Mouse (Mus musculus): ENCODE measurements at regions not wholly inside any gene's neighbourhood (a gene's known extent, or its start where the extent isn't known, plus 50 kb on each side); places are given as distances from the start of the nearest gene placed in this dataset.
"Not testable (repeated sequence)": the region's sequence is repeated elsewhere in the genome, so short reads cannot be mapped to it uniquely, and the experiment has no call there.

DNA sequence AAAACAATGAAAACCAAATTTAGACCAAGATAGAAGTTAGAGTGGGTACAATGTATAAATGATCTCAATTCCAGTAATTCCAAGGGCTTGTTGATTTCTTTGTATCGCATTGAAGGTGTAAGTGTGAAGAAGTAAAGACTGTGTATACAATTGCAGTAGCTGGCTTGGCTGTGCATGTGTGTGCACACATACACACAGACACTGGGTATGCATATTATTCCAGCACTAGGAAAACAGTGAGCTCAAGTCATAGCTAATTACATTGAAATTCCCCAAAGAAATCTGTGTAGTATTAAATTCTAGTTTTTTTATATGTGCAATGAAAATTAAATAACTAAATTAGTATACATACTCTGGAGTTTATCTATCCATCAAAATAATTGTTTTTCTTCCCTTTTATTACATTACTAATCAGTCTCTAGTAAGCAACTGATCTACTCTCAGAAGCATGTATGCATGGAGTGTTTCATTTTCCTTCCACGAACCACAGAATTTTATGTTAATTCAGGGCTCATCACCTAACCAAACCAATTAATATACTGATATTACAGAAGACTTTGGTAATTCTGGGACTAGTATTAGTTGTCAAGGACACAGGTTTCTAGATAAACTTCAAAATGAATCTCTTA is 56.5 kb downstream of the Gm8797 start:
- no peak for DNase-seq

DNA sequence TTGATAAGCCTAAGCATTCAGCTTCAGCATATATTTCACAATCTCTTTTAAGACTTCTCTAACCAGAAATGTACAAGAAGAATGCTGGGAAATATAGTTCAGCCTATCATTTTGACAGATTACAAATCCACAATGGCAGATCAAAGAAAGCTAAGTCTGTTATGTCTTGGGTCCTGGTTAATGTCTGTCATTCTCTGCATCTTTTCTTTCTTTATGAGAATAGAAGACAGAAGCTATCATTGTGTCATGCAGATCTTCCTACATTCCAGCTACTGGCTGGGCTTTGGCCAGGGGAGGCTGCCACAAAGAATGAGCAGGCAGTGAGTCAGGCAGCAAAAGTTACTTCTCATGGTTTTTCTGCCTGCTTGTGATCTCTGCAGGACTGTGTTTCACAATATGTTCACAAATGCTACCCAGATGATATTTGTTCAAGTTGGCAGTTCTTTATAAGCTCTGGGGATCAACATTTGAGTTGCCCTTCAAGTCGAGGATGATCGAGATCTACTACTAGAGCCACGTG is 60.5 kb downstream of the Gm8797 start:
- peak; percentile 1 to 9 for DNase-seq

DNA sequence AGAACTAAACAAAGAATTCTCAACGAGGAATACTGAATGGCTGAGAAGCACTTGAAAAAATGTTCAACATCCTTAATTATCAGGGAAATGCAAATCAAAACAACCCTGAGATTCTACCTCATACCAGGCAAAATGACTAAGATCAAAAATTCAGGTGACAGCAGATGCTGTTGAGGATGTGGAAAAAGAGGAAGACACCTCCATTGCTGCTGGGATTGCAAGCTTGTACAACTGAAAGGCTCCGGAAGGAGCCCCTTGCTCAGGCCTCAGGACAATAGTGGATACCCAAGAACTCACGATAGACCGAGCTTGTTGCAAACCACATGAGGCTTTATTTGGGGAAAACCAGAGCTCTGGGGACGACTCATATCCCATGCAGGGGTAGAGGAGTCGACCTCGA is 69.6 kb downstream of the Gm8797 start:
- not testable (repeated sequence) for DNase-seq

DNA sequence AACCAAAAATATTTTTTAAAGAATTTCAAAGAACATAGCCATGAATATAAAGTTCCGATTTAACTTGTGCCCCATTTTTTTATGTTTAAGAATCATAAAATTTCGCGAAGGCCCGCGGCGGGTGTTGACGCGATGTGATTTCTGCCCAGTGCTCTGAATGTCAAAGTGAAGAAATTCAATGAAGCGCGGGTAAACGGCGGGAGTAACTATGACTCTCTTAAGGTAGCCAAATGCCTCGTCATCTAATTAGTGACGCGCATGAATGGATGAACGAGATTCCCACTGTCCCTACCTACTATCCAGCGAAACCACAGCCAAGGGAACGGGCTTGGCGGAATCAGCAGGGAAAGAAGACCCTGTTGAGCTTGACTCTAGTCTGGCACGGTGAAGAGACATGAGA is 109.6 kb downstream of the Gm8797 start:
- DNase-seq, result peak; percentile 96 to 97

DNA sequence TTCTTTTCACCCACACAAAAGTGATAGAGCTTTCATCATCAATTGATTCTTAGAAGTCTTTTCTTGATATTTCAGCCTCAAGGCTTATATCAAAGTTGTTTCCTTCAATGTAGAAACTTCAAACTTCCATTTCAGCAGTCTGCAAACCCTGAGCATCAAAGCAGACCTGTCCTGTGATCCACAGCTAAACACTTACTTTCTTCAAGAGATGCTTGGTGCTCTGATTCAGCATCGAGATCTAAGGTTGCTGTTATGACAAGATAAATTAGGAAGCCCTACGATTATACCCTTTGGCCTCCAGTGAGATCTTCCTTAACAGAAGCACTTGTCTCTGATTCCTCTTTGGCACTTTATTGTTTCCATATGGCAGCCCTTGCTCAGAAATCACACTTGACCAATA is 119.8 kb downstream of the Gm8797 start:
- DNase-seq, result no peak

DNA sequence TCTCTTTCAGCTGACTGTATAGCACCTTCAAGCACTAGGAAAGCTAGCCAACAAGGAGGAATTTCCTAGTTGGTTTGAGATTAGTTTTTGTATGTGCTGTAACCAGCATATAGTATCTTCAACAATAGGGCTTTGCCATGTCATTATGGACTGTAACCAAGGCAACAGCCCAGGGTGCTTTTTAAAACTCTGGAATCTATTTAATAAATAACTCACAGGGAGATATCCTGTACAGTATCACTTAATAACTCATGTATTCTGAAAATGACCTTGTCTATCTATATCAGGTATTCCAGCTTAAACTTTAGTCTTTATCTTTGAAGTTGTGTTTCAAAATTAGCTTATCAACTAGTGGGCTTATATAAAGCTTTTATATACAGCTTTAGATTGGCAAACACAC is 128.5 kb downstream of the Gm8797 start:
- DNase-seq, result no peak

DNA sequence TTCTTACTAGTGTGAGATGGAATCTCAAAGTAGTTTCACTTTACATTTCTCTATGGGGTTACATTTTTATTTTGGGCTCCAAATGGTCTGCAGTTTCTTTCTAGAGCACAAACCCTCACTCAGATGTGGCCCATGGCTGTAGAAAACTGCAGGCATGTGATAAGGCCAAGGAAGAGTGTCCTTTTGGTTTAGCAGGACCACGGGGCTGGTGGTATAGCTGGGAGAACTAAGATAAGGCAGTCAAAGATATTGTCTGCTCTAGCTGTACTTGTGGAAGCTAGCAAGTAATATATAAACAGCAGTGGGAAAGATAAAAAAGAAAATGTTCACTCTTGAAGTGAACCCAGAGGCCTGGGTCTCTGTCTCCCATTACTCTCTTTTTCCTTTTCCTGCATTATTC is 166.9 kb downstream of the Gm8797 start:
- no peak for DNase-seq

DNA sequence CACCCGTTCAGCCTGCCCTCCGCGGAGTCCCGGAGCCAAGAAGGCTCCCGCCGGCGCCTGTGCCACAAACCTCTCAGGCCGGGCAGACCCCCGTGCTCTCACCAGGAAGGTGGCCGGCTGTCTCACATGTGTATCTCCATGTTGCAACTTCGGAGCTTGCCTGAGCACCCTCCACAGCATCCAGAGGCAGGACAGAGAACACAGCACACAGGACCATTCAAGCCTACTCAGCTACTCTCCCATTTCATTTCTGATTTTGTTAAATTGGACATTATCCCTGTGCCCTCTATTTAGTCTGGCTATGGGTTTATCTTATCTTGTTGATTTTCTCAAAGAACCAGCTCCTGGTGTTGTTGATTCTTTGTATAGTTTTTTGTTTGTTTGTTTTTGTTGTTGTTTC is 199.6 kb downstream of the Gm8797 start:
- not testable (repeated sequence) for DNase-seq

DNA sequence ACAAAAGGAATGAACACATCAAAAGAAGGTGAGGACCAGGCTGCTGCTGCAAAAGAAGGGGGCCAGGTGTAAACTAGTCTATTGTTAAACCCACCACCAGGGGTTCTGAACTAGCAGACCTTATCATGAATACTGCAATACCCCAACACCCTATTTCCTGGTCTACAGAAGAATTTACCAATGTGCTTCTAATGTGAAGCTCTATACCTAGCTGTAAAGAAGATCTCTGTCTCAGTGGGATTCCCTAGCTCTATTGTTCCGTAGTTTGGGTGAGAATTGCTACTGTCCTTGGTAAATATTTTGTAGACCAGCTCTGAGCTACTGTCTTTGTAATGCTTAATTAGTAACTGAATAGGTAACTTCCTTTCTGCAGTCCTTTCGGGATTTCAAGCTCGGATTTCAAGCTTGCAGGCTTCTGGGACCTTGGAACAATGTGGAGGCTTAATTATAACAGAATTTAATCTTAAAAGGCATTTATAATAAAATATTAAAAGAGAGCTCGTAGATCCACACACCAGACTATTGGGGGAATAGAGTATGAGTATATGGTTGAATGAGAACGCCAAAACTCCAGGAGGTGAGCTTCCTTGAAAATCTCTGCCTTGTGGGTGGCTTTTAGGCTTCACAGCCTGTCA is 238.5 kb downstream of the Gm8797 start:
- DNase-seq, result not testable (repeated sequence)

DNA sequence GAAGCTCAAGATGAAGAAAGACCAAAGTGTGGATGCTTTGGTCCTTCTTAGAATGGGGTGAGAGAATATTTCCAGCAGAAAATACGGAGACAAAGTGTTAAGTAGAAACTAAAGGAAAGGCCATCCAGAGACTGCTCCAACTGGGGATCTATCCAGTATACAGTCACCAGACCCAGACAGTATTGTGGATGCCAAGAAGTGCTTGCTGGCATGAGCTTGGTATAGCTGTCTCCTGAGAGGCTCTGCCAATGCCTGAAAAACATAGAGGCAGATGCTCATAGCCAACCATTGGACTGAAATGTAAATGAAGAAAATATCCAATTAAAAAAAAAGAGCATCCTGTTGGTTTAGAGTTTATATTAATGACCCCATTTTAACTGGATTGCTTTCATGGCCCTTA is 253.8 kb downstream of the Gm8797 start:
- DNase-seq, result no peak

DNA sequence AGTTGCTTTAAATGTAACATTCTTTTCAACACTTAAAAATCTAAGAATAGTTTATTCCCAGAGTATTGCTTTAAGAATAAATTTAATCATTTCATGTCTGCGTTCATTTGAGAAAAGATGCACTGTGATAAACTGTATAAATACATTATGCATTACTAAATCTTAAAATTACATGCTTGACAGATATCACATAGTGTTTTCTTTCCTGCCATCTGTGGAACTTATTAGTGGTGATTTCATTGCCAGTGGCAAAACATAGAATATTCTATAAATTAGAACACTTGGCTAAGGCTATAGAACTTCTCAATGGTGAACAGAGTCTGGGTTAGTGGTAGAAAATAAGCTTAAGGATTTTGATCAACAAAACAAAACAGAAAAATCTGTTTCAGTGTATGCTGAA is 268.1 kb downstream of the Gm8797 start:
- DNase-seq, result no peak

DNA sequence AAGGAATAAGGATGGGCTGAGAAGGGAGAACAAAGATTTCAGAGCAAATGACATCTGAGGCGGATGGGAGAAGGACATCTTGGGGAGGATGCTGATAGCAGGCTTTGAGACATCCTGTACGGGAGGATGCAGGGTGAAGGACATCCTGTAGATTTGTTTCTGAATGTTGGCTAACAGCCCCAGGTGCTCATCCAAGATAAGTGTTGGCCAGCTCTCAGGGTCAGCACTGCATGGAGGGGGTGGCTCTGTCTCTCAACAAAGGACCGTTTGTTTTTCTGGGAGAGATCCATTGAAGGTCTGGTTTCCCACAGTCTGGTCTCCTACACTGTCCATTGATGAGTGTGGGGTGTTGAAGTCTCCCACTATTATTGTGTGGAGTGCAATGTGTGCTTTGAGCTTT is 290.7 kb downstream of the Gm8797 start:
- DNase-seq, result not testable (repeated sequence)

DNA sequence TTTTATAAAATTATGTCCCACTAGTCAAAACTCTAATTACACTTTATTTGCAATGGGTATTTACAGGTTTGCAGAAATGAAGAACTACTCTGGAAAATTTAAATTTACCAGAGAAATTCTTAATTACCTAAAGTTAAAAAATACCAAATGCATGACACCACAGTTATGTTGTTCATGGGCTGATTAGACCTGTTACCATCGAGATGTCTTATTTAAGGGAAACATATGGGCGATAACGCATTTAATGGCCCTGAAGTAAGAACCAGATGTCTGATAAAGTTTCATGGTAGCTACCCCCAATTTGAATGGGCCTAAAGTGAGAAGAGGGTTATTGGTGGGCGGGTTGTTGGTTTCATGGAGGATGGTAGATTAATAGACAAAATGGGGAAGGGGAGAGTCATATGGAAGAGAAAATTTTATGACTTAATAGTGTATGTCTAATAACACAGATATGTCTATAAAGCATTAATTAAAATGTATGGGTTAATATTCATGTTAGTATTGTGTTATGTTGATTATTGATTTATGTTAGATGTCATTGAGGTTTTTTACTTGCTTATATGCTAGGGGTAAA is 299.0 kb downstream of the Gm8797 start:
- no peak for DNase-seq

DNA sequence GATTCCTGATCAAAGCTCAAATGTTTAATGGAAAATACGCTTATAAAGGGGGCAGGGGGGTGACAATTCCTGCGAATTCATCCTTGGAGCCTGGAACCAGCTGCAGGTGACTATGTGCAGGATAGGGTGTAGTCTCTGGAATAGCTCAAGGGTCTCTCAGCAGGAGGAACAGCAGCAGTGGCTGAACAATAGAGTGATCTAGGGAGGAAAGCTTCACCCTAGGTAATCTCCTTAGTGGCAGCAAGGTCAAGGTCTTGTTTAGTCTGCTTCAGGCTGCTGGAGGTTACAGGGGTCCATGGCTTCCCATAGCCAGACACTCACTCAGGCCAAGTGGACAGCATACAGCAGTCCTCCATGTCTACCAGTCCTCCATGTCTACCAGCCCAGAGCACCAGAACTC is 301.3 kb downstream of the Gm8797 start:
- no peak for DNase-seq

DNA sequence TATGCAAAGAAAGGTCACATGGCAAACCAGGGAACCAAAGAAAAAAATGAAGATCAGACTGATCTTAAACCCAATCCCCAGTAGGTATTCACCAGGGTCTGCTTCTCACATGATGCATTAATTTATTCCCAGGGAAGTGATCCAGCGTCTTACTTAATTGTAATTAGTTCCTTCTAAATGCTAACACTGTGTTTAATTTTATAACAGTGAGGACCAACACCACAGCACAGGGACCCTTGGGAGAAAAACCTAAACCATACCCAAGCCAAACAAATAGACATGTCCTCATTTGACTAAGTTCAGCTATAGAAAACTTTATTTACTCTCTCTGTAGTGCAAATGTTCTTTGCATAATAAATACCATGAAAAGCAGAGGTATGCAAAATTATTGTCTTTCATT is 333.2 kb downstream of the Gm8797 start:
- DNase-seq, result no peak

DNA sequence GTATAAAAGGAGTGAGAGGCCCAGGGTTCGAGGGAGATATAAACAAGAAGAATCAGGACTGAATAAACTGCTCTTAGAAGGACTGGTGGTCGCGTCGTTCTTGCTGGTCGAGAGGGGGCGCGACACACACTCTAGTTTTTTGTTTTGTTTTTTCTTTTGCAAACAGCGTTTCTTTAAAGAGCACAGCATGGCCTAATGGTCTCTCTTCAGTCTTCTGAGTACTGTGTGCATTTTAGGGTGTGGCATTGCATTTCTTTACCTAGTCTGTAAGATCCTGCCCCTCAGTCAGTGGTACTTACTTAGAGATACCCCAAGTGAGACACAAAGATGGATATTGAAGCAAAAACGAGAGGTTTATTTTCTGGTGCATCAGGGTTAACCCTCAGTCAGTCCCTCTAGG is 336.7 kb downstream of the Gm8797 start:
- no peak for DNase-seq

DNA sequence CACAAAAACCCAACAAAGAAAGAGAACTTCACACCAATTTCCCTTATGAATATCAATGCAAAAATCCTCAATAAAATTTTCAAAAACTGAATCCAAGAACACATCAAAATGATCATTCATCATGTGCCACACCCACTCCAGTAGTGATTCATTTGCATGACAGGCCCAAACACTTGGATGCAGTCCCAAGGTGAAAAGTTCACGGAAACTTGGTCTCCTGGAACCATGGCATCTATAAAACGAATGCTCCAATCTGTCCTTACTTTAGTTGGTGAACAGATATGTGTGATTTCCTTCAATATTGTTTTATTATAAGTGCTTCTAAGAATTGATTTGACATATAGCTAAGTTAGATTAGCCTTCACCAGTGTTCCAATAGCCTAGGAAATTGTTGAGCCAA is 343.3 kb downstream of the Gm8797 start:
- DNase-seq, result no peak

DNA sequence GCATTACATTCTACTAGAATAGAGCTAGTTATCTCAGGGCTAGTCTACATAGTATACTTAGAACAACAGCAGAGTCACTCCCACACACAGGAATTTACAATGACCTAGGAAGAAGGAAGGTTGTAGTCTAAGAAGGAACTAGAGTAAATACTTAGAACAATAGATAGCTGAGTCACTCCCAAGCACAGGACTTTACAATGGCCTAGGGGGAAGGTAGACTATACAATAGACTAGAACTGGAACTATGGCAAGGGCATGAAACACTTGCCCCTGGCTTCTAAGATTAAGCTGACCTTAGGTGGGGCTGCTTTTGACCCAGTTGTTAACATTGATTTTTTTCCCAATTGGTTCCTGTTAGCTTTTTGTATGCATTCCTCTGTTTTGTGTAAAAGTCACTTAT is 343.8 kb downstream of the Gm8797 start:
- not testable (repeated sequence) for DNase-seq

DNA sequence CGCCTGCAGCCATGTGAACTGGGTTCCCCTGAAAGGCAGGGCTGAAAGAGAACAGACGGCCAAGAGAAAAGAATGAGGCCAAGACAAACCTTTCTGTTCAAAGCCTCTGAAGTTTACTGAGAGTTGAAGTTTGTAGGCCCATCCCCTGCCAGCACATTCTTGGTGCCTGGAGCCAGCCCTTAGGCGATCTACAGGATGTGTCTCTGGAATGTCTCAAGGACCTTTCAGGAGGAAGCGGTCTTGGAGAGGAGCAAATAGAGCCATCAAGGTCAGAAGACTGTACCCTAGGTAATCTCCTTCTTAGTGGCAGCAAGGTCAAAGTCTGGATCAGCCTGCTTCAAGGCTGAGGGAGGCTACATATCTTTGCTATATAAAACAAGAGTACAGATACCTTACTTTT is 350.3 kb downstream of the Gm8797 start:
- no peak for DNase-seq

DNA sequence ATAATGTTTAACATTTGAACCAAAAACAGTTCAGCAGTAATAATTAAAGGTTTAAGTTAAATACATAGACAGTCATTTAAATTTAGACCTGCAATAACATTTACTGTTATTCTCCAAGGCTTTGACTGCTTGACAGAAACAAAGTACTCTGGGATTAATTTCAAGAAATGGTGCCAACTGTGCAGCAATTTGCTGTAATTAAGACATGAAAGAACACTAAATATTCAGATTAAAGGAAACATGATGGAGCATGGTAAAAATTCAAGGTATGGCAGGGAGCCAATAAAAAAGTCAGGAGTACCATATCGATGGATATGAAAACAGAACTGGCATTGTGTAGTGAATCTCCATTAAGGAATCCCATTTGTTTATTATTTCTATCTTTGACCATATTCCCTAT is 352.3 kb downstream of the Gm8797 start:
- DNase-seq, result no peak

DNA sequence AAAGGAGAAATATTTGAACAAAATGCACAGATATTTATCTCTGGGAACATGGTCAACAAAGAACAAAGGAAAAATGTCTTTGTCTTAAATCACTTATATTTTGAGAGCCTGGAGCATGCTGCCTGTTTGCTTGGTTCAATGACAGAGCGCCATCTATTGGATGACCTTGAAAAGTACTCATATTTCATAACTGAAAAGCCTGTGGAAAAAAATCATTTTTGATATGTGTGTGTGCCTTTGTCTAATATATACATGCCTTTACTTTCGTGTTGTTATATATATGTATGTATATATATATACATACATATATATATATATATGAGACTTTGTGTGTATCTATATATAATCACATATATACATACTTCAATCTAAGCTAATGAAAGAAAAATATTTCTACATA is 356.1 kb downstream of the Gm8797 start:
- DNase-seq, result no peak

DNA sequence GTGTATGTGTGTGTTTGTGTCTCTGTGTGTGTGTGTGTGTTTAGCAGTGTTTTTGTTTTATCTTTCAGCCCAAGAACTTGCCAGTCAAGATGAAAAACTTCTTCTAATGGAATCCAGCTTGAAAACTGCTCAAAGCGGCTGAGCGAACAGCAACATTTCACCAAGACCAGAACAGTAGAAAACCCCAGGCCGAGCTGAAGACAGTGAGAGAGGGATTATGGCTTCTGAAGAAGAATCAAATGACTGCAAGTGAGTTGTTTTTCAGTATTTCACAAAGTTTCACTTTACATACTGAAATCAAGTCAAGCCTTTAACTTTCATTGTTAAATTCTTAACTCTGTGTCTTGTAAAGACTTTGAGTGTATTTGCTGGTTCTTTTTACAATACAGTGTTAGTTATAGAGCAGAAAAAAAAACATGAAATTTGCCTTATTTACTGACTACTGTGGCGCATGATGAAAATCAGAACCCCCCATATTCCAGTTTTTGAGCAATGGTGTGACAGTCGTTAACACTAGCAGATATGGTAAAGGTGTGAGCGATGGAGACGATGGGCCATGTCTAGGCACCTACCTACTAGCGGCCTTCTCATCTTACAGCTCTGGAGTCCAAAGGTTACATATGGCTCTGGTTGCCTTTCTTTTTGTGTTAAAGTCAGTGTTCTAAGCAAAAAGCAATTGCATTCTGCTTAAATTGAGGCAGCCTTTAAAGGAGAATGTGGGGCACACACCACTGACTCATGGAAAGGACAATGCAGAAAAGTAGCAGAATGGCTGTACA is 357.0 kb downstream of the Gm8797 start:
- DNase-seq, result no peak

DNA sequence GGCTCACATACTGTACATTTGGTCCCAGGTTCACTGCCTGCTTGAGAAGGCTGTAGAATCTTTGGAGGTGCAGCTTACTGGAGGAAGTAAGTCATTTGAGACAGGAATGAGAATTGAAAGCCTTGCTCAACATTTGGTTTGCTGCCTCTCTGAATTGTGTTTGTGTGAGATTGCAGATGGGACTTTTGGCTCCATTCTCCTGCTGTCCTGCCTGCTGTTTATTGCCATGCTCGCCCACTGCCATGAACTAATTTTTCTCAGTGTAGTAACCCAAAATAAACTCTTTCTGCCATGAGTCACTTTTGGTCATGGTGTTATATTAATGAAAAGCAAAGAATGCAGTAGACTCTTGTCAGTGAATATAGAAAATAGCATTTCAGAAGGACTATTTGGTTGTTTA is 368.1 kb downstream of the Gm8797 start:
- DNase-seq, result no peak

DNA sequence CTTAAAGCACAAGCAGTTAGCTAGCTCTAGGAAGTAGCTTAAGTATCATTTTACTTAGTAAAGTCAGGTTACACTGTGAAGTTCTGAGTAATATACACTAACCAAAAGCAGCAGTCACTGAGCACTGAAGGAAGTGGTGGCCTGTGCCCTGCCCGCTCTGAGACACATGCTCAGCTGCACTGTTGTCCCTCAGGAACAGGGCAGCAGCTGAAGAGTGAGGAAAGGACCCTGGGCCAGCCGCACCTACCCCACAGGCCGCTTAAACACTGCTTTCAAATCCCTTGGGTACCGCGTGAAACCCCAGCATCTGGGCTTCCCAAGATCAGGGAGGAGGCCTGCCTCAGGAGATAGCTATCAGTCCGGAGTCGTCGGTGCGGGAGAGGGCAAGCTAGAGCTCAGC is 385.1 kb downstream of the Gm8797 start:
- DNase-seq, result not testable (repeated sequence)

Measured in kidney, postnatal 4 days (tissue).